Mouse (Mus musculus) liver, embryonic 14.5 days (tissue): ENCODE results near the gene Lrba. TPM values are rescaled to one million over a fixed set of nuclear protein-coding genes. Genes with fewer than 3 reads are reported as not detected.

Experiments
- ATAC-seq: fragments of 200-750 bp; cut with Nextera tagmentation; 2 replicates; pipeline ENCODE4 v1.8.0; 2017; ENCODE audit warnings: moderate number of reproducible peaks, mild to moderate bottlenecking, moderate library complexity; ENCODE audit not compliant: insufficient read depth
- DNase-seq, 3 experiments: peaks; one replicate each; pipeline ENCODE4 v3.0.0-alpha.2; 2012 to 2013; ENCODE audit warnings: low read depth in 3 of 3, low spot score in 3 of 3
- H3K27ac ChIP-seq: fragments of 300-500 bp; sonication (generic); 2 replicates; pipeline ENCODE4 v1.5.1; 2014; ENCODE audit warnings: moderate library complexity, mild to moderate bottlenecking, control low read depth, inconsistent platforms
- H3K27me3 ChIP-seq: fragments of 300-500 bp; sonication (generic); 2 replicates; pipeline ENCODE4 v1.6.1; 2014; ENCODE audit warnings: mild to moderate bottlenecking, low read length, moderate library complexity; ENCODE audit not compliant: control insufficient read depth, insufficient read depth
- H3K36me3 ChIP-seq: fragments of 300-500 bp; sonication (generic); replicated peaks from 2 replicates; pipeline ENCODE4 v1.6.1; 2014; ENCODE audit warnings: low read depth; ENCODE audit not compliant: control insufficient read depth, insufficient read depth
- H3K4me1 ChIP-seq, 2 experiments: fragments of 200-500 bp in 1 of 2; fragments of 300-500 bp in 1 of 2; sonication (generic) in 1 of 2; replicated peaks; 2 replicates each; pipeline ENCODE4 v1.6.1; 2012 to 2014; ENCODE audit warnings: antibody characterized with exemption in 1 of 2, inconsistent platforms in 1 of 2, low read length in 1 of 2; ENCODE audit not compliant: control insufficient read depth in 2 of 2, insufficient read depth in 2 of 2
- H3K4me2 ChIP-seq: fragments of 300-500 bp; sonication (generic); 2 replicates; pipeline ENCODE4 v1.6.1; 2014; ENCODE audit warnings: low read depth, mild to moderate bottlenecking, control low read depth, moderate library complexity
- H3K4me3 ChIP-seq, 2 experiments: fragments of 200-500 bp in 1 of 2; fragments of 300-500 bp in 1 of 2; sonication (generic) in 1 of 2; 2 replicates each; pipeline ENCODE4 v1.5.1; 2012 to 2014; ENCODE audit warnings: low read depth in 2 of 2, low read length in 2 of 2, mild to moderate bottlenecking in 2 of 2, control low read depth in 1 of 2, inconsistent platforms in 1 of 2, moderate library complexity in 1 of 2; ENCODE audit not compliant: insufficient read depth in 1 of 2
- H3K9ac ChIP-seq: fragments of 300-500 bp; sonication (generic); replicated peaks from 2 replicates; pipeline ENCODE4 v1.6.1; 2014; ENCODE audit warnings: mild to moderate bottlenecking, control low read depth, moderate library complexity
- H3K9me3 ChIP-seq: fragments of 300-500 bp; sonication (generic); 2 replicates; pipeline ENCODE4 v1.6.1; 2016; ENCODE audit warnings: low read length, mixed read lengths; ENCODE audit not compliant: control insufficient read depth
- CTCF ChIP-seq: IDR thresholded peaks from 2 replicates; pipeline ENCODE4 v1.5.1; 2016; ENCODE audit warnings: antibody characterized with exemption, low read depth, control low read depth
- EP300 ChIP-seq: IDR thresholded peaks from 2 replicates; pipeline ENCODE4 v1.6.1; 2016; ENCODE audit warnings: antibody characterized with exemption, low read depth
- WGBS: fragments of 180-500 bp; shearing (Covaris S2); extraction: QIAGEN DNeasy Blood & Tissue Kit; methylation state at CpG from one replicate; pipeline ENCODE4 v1.1.7; 2014; ENCODE audit not compliant: insufficient replicate concordance; 5-methylcytosine and 5-hydroxymethylcytosine counted together
- polyA plus RNA-seq, 2 experiments: library from polyadenylated mRNA; depleted of rRNA in 1 of 2; stranded (reverse) in 1 of 2; unstranded in 1 of 2; fragments of >200 nt; fragmentation: Nextera tagmentation in 1 of 2; extraction: Ambion mirVana in 1 of 2; gene quantifications; 2 replicates each; pipeline versions ENCODE4 v1.2.1 to v1.2.3; 2012 to 2014

Gene Lrba
- polyA plus RNA-seq, 2 experiments, result 3.7 to 4.4 TPM

DNA sequence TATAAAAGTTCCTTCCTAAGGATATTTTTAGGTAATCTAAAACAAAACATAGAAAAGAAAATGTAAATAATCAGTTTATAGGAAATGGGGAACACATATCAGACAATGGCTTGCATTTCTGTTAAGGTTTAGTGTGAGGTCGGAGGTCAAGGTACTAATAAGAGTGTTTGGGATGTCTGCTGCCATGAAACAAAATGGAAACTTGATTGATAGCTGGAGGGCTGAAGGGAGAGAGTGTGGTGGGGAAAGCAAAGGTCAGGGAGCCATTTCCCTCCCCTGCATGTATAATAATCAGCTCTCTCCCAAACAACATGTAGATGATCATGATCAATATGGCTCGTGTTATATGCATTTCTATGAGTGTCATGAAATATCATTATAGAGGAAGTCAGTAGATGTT lies 150.8 kb downstream of the Lrba start:
- DNase-seq (no peak), ATAC-seq (no peak)
- Histone ChIP-seq H3K36me3 (no peaks in the 10 kb centered on the region), H3K4me2 (no peak overlapping the region), H3K4me1 (no peaks in the 10 kb centered on the region), H3K4me3 (no peak overlapping the region), H3K9me3 (no peaks in the 10 kb centered on the region), H3K27ac (no peak overlapping the region), H3K27me3 (no peaks in the 10 kb centered on the region), H3K9ac (no peak overlapping the region)
- WGBS, result 72% methylated on average over 2 of the region's 2 CpGs
- no peak for TF ChIP-seq EP300
- TF ChIP-seq CTCF, result no peak

DNA sequence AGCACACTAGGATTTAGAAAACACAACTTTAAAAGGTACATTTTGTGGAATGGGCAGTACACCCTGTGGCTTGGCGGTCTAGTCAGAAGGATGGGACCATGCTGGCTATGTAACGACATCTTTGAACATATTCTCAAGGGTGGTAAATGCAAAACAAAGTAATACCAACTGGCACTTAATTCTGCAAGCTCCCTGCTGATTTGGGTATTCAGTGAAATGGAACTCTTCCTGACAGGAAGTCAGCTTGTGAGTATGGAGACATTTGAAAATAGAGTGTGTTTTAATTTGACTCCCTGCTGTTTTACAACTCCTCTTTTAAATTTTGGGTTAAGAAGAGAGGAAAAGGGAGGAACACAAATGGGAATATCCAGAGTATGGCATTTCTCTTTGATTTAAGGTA lies 158.1 kb downstream of the Lrba start:
- DNase-seq (no peak), ATAC-seq (no peak)

DNA sequence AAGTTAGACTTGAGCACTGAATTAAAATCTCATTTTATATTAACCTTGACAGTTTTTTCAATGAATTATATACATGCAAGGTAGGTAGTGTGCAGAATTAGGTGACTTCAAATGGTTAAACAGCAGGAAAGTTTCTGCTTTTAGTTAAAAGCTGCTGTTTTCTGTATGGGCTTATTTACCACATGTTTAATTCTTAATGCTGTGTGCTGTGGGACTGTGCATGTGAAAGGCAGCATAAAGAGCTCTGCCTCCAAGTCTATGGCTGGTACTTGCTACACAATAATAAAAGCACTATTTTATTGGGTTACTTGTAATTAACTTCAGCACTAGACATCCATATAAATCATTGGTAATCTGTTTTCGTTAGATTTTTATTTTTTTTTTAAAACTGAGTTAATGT lies 160.6 kb downstream of the Lrba start:
- Histone ChIP-seq H3K4me1 (no peaks in the 10 kb centered on the region), H3K9ac (no peak overlapping the region), H3K9me3 (no peaks in the 10 kb centered on the region), H3K27ac (no peak overlapping the region), H3K4me2 (no peak overlapping the region), H3K4me3 (no peak overlapping the region), H3K27me3 (no peaks in the 10 kb centered on the region), H3K36me3 (no peaks in the 10 kb centered on the region)
- TF ChIP-seq EP300, result no peak
- no peak for TF ChIP-seq CTCF
- no peak for ATAC-seq
- WGBS, result 70% methylated on average over 1 of the region's 1 CpGs
- no peak for DNase-seq

More for the DNA sequence above, 158.1 kb downstream of the Lrba start:
- H3K27ac ChIP-seq, result no peak overlapping the region
- H3K27me3 ChIP-seq, result no peaks in the 10 kb centered on the region
- 46% methylated on average over 2 of the region's 2 CpGs for WGBS
- H3K4me3 ChIP-seq, result no peak overlapping the region
- TF ChIP-seq EP300, result no peak
- H3K4me1 ChIP-seq, result no peaks in the 10 kb centered on the region
- H3K9ac ChIP-seq, result no peak overlapping the region
- H3K4me2 ChIP-seq, result no peak overlapping the region
- H3K36me3 ChIP-seq, result no peaks in the 10 kb centered on the region
- H3K9me3 ChIP-seq, result no peaks in the 10 kb centered on the region

DNA sequence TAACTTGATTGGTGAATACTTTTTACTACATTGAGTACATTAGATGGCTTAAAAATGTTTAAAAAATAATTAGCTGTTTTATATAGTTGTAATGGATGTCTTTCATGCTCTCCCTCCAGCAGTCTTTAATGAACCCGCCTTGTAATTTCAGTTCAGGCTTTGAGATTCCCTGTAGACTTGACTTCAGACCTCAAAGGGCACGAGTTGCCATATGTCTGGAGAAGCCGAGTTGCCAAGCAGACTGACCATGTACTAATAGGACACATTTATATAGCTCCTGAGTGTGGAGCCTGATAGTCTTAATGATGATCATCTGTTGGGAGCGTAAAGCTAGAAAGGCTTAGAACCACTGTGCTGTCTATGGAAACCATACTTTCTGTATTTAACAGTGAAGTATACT lies 161.8 kb downstream of the Lrba start:
- H3K4me2 ChIP-seq, result no peak overlapping the region
- H3K4me3 ChIP-seq, result no peak overlapping the region
- no peak overlapping the region for H3K9ac ChIP-seq
- no peaks in the 10 kb centered on the region for H3K9me3 ChIP-seq
- H3K27me3 ChIP-seq, result no peaks in the 10 kb centered on the region
- TF ChIP-seq EP300, result no peak
- TF ChIP-seq CTCF, result no peak
- H3K4me1 ChIP-seq, result no peaks in the 10 kb centered on the region
- H3K27ac ChIP-seq, result no peak overlapping the region
- ATAC-seq (no peak), DNase-seq (no peak)
- H3K36me3 ChIP-seq, result no peaks in the 10 kb centered on the region
- 70% methylated on average over 4 of the region's 4 CpGs for WGBS

DNA sequence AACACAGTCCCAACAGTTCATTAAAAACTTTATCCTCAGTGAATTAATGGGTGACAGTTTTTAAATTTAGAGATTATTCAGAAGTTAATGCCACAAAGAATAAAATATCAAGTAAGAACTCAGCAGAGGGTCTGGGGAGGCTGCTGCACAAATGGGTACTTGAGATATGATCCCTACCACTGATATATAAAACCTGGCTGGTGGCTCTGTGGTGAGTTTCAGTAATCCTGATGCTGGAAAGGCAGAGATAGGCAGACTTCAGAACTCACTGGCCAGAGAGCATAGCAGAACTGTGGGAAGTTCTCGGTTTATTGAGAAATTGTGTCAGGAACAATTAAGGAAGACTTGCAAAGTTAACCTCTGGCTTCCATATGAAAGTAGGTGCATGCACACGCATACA lies 199.3 kb downstream of the Lrba start:
- peaks cover 5 to 10% of the 10 kb centered on the region in 2 experiments for H3K4me1 ChIP-seq
- WGBS, result 48% methylated on average over 2 of the region's 2 CpGs
- H3K4me3 ChIP-seq, result no peak overlapping the region
- no peaks in the 10 kb centered on the region for H3K27me3 ChIP-seq
- DNase-seq, result peak in 2 of 3 experiments; percentile 12 to 17
- H3K36me3 ChIP-seq, result no peaks in the 10 kb centered on the region
- H3K9ac ChIP-seq, result no peak overlapping the region
- no peak for TF ChIP-seq CTCF
- peak; percentile 64 for TF ChIP-seq EP300
- H3K9me3 ChIP-seq, result no peaks in the 10 kb centered on the region
- peak; percentile 80 for ATAC-seq
- H3K27ac ChIP-seq, result no peak overlapping the region
- H3K4me2 ChIP-seq, result peak overlapping the region; percentile 32
